Mouse (Mus musculus) bone marrow, adult 2 months (tissue): ENCODE measurements around the gene Abca12. TPM values are rescaled to one million over a fixed set of nuclear protein-coding genes. Genes with fewer than 3 reads are reported as not detected.

Source experiments
- H3K27ac ChIP-seq: fragments of 200-500 bp; 2 replicates; pipeline ENCODE4 v1.5.1; 2012; ENCODE audit warnings: low read depth, mild to moderate bottlenecking, control low read depth, inconsistent platforms, low read length; ENCODE audit not compliant: control insufficient read depth, poor library complexity, insufficient read depth
- H3K4me1 ChIP-seq: fragments of 200-500 bp; 2 replicates; pipeline ENCODE4 v1.6.1; 2011; ENCODE audit warnings: low read length; ENCODE audit not compliant: control insufficient read depth, insufficient read depth
- H3K4me3 ChIP-seq: fragments of 200-500 bp; replicated peaks from 2 replicates; pipeline ENCODE3; 2011; ENCODE audit warnings: mild to moderate bottlenecking, low read depth, low read length, control low read depth; ENCODE audit not compliant: control insufficient read depth
- CTCF ChIP-seq: fragments of 200-500 bp; IDR thresholded peaks from 2 replicates; pipeline ENCODE4 v1.5.1; 2011; ENCODE audit warnings: low read length, control low read depth; ENCODE audit not compliant: control insufficient read depth, insufficient read depth
- POLR2A ChIP-seq: fragments of 200-500 bp; IDR thresholded peaks from 2 replicates; pipeline ENCODE4 v1.6.1; 2011; ENCODE audit warnings: low read depth, mild to moderate bottlenecking, control low read depth, low read length, borderline replicate concordance; ENCODE audit not compliant: control insufficient read depth
- WGBS: fragments of 180-500 bp; shearing (Covaris S2); methylation state at CpG from one replicate; pipeline ENCODE4 v1.1.7; 2018; 5-methylcytosine and 5-hydroxymethylcytosine counted together
- polyA plus RNA-seq: library from polyadenylated mRNA; stranded (reverse); fragments of >200 nt; gene quantifications from 2 replicates; pipeline ENCODE4 v1.2.4, GENCODE M21; 2011; ENCODE audit warnings: low replicate concordance; ENCODE audit not compliant: missing spikeins, insufficient read depth, insufficient read length

Gene Abca12
- polyA plus RNA-seq, 1 experiment = not detected

GRCm38 (mm10) chr1:71307362-71307761, 107.3 kb downstream of the Abca12 start:
- H3K27ac ChIP-seq = no peak overlapping the region
- no peak overlapping the region for H3K4me3 ChIP-seq
- no peaks in the 10 kb centered on the region for H3K4me1 ChIP-seq
- WGBS = 39% methylated on average over 2 of the region's 2 CpGs
- TF ChIP-seq CTCF (no peak), POLR2A (no peak)

DNA sequence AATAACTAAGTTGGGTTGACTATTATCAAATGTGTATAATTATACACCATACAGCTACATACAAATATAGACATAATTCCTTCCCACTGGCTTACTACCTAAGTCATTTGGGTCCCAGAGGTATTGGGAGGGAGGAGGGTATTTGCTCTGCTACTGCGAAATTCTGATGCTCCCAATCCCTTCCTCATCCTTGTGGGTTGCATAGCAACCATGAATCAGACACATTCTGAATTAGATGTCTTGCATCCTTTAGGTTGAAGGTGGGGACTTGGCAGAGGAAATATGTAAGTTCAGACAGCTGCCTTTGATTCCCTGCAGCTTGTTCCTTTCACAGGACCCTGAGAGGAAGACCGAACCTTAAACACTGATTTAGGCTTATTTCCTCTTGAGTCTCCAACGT, 108.5 kb downstream of the Abca12 start:
- Histone ChIP-seq H3K4me3 (no peak overlapping the region), H3K27ac (no peak overlapping the region), H3K4me1 (no peaks in the 10 kb centered on the region)
- TF ChIP-seq POLR2A (no peak), CTCF (no peak)
- WGBS = 44% methylated on average over 3 of the region's 3 CpGs

DNA sequence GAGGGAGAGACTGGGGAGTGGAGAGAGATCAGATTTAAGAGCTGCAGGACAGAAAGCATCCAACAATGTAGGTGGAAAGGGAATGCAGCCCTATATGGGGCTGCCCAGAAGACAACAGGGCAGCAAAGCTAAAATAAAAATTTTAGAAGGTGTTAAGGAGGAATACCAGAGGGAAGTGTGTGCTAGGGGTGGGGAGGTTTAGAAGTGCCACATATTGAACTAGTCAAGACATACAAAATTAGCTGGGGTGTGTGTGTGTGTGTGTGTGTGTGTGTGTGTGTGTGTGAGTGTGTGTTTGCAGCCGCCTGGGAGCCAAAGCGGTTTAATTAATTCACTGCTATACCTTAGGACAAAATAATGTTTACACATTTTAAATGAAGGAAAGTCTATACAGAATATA, 110.1 kb downstream of the Abca12 start:
- TF ChIP-seq POLR2A (no peak), CTCF (no peak)
- H3K4me3 ChIP-seq = no peak overlapping the region
- no peak overlapping the region for H3K27ac ChIP-seq
- 81% methylated on average over 2 of the region's 2 CpGs for WGBS
- no peaks in the 10 kb centered on the region for H3K4me1 ChIP-seq

DNA sequence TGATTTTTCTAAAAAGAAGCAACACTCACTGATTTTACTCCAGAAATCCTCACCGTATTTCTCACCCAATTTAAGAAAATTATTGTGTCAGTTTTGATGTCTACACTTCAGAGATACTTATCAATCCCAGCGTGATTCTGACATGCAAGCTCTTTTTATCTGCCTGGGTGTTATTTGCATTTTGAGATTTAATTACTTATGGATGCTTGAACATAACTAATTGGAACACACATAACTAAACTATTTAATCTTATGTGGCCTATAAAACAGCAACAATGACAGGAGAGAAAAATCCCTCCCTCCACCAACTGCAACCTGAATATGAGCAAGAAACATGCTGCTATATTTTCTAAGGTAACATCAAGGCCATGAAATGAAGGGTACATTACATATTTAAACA, 117.7 kb downstream of the Abca12 start:
- WGBS = 68% methylated on average over 2 of the region's 2 CpGs
- TF ChIP-seq POLR2A = no peak
- no peak for TF ChIP-seq CTCF
- H3K4me3 ChIP-seq = no peak overlapping the region
- no peak overlapping the region for H3K27ac ChIP-seq
- H3K4me1 ChIP-seq = no peaks in the 10 kb centered on the region

GRCm38 (mm10) chr1:71296585-71296984, 118.1 kb downstream of the Abca12 start:
- H3K27ac ChIP-seq = no peak overlapping the region
- 77% methylated on average over 2 of the region's 2 CpGs for WGBS
- TF ChIP-seq POLR2A (no peak), CTCF (no peak)
- no peaks in the 10 kb centered on the region for H3K4me1 ChIP-seq
- H3K4me3 ChIP-seq = no peak overlapping the region

DNA sequence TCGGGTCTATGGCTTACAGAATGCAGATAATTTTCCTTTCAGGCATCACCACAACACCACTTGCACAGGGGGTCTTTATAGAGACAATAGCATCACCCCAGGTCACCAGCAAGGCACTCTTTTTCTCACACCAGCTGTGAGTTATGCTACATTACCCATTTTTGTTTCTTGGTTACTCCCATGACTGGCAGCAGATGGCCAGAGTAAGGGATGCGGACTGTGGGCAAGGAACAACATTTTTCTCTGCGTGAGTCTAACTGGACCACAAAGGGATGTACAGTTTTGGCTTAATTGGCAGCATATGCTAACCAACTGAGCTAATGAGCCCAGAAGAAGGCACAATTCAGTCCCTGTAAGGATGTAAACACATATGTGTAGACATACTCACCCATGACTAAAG, 122.8 kb downstream of the Abca12 start:
- 81% methylated on average over 3 of the region's 3 CpGs for WGBS
- H3K4me3 ChIP-seq = no peak overlapping the region
- H3K27ac ChIP-seq = no peak overlapping the region
- no peak for TF ChIP-seq CTCF
- TF ChIP-seq POLR2A = no peak
- H3K4me1 ChIP-seq = no peaks in the 10 kb centered on the region

DNA sequence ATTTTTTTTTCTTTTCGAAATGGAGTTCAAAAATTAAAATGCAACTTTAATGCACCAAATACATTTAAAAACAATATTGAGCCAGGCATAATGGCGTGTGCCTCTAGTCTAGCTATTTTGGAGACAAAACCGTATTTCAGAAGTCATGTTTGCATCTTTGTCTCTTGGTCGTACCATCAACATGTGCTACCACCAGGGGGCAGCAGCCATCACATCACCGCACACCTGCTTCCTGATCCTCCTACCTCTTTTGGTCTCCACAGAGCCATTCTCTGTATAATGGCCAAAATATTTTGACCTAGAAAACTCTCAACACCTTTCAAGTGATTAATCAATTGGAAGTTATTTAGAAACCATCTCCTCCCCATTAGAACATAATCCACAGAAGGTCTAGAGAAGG, 125.2 kb downstream of the Abca12 start:
- 6% methylated on average over 5 of the region's 5 CpGs for WGBS
- Histone ChIP-seq H3K4me1 (no peaks in the 10 kb centered on the region), H3K27ac (no peak overlapping the region), H3K4me3 (no peak overlapping the region)
- TF ChIP-seq CTCF = peak; percentile 81
- no peak for TF ChIP-seq POLR2A

DNA sequence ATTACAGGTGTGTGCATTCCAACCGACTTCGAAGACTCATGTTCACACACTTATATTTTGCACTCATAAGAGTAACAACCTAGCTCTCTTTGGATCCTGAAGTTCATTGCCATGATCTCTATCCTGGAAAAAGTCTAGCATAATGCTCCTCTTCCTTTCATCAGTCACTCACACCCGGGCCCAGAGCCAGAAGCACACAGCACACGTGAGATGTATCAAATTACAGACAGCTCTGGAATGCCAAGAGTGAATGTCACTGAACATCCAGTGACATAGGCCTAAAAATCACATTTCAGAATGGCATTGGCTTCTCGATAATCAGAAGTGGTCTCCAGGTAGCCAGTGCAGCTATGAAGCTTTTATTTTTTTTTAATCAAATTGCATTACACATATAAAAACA, 137.8 kb downstream of the Abca12 start:
- Histone ChIP-seq H3K4me1 (no peaks in the 10 kb centered on the region), H3K4me3 (no peak overlapping the region), H3K27ac (no peak overlapping the region)
- TF ChIP-seq CTCF = no peak
- no peak for TF ChIP-seq POLR2A
- 66% methylated on average over 5 of the region's 5 CpGs for WGBS

DNA sequence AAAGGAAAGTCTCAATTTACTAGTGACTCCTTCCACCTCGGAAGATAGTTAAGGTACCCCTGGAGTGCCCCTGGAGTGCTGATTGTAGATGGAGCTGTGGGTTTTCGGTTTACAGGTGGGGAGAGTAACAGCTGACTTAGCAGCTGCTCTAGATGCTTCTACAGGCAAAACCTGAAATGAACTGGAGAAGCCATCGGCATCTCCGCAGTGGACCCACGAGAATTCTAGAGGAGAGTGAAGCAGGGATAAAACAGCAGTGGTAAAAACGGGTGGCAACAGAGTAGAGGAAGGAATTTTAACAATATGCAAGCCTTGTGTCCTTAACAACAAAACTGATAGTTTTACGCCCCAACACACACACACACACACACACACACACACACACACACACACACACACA, 142.2 kb downstream of the Abca12 start:
- H3K4me1 ChIP-seq = no peaks in the 10 kb centered on the region
- H3K27ac ChIP-seq = no peak overlapping the region
- 67% methylated on average over 7 of the region's 7 CpGs for WGBS
- TF ChIP-seq POLR2A = no peak
- no peak for TF ChIP-seq CTCF
- H3K4me3 ChIP-seq = no peak overlapping the region
